Mouse (Mus musculus) spleen, adult 2 months (tissue): ENCODE data around the gene Pmpcb.

ENCODE experiments used
- CTCF ChIP-seq: fragments of 200-500 bp; IDR thresholded peaks from 2 replicates; pipeline ENCODE4 v1.5.1; 2011; ENCODE audit warnings: mild to moderate bottlenecking, inconsistent platforms; ENCODE audit not compliant: insufficient read depth, insufficient read length, insufficient replicate concordance; ENCODE audit errors: extremely low read depth
- POLR2A ChIP-seq: fragments of 200-500 bp; IDR thresholded peaks from 2 replicates; pipeline ENCODE4 v1.6.1; 2011; ENCODE audit warnings: low read depth, low read length, inconsistent platforms

DNA sequence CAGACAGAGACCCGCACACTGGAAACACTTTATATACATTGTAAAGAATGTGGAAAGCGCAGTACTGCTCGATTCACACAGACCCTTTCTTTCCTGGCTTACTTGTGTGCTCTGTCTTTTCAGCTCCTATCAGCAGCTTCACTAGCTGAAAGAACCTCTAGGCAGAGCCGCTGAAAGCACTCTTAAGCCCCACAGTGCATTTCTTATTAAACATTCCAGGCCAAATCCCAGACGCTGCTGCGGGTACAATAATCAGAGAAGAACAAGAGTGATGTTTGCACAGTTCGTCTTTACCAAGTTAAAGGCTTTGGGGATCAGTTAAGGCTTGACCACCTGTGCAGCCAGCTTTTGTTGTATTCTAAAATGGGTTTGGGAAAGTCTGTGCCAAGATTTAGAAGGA lies 12.1 kb upstream of the Pmpcb start:
- no peak for TF ChIP-seq POLR2A
- no peak for TF ChIP-seq CTCF
